Mouse (Mus musculus): ENCODE results near the gene Banp. TPM values are rescaled to one million over a fixed set of nuclear protein-coding genes. Genes with fewer than 3 reads are reported as not detected.

Banp gene
- polyA plus RNA-seq, 1 experiment from 2014 or later: 60.9 TPM

DNA sequence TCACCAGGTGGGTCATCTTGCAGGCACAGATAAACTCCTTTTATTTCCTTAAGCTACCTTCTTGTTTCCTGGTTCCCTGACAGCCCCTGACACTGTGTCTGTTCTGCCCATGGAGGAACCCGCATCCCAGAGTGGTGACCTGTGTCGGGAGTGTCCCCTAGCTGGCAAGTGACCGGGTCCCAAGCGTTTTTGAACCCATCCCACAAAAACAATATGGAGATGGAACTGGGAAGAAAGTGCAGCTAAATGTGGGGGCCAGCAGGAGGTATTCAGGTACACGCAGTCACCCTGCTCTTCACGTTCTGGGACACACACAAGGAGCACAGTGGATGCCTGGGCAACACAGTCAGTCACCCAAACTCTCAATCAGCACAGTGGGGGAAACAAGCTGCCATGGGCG is 3.2 kb upstream of the Banp start:
- no peak for ATAC-seq
- Histone ChIP-seq H3K4me3 (no peak overlapping the region), H3K36me3 (ENCODE audit: poor library complexity, severe bottlenecking) (no peaks in the 10 kb centered on the region), H3K9me3 (replicated peaks) (no peaks in the 10 kb centered on the region), H3K4me1 (peaks cover 33% of the 10 kb centered on the region), H3K27me3 (no peaks in the 10 kb centered on the region), H3K4me2 (no peak overlapping the region), H3K27ac (no peak overlapping the region), H3K9ac (no peak overlapping the region)
- WGBS: 86% methylated on average over 7 of the region's 7 CpGs

DNA sequence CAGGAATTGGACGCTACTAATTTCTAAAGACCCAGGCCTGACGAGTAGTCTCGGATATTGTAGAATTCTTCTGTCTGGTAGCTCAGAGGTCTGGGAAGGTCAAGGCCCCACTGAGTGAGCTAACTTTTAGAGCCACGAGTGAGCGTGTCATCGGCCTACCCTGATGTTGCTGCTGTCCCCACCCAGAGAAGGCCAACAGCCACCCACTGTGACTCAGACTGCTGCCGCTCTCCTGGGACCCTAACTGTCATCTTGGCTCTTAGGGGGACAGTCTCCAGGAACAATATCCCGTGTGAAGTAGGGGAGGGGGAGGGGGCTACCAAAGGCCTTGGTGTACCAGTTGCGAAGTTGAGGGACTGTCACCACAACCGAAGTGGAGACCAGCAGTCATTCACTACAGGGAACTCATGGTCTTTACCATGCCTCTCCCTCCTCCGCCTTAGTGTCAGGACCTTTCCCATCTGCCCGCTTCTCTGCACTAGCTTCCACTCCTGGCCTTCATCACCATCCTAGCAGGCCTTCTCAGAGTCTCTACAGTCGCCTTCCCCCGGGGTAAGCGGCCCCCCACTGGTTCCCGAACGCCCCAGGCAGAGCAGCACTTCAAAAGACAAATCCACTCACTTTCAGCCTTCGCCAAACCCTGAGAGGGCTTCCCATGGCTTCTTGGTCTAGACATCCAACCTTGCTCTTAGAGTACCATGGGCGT is 2.4 kb upstream of the Banp start:
- no peaks in the 10 kb centered on the region for H3K9me3 ChIP-seq (replicated peaks)
- ATAC-seq: no peak
- H3K4me2 ChIP-seq: peak overlapping the region; percentile 66
- H3K9ac ChIP-seq: peak overlapping the region; percentile 63
- peaks cover 41% of the 10 kb centered on the region for H3K4me1 ChIP-seq
- H3K27me3 ChIP-seq: no peaks in the 10 kb centered on the region
- H3K36me3 ChIP-seq (ENCODE audit: poor library complexity, severe bottlenecking): no peaks in the 10 kb centered on the region
- peak overlapping the region; percentile 36 for H3K4me3 ChIP-seq
- H3K27ac ChIP-seq: peak overlapping the region; percentile 84
- 26% methylated on average over 19 of the region's 19 CpGs for WGBS

DNA sequence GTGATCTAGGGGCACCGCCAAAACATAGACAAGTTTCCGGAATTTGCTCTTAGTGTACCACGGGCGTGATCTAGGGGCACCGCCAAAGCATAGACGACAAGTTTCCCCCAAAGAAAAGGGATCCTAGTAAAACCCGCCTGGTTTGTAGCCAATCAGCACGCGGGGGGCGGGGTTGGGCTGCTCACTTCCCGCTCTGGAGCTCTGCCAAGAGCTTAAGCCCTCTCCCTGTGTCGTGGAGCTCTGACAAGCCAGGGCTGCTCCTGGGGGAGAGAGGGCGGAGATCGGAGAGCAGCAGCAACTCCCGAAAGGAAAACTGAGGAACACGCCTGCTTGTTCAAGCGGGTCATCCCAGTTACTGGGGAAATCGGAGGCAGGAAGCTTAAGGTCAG is 1.8 kb upstream of the Banp start:
- no peaks in the 10 kb centered on the region for H3K27me3 ChIP-seq
- WGBS: under 1% methylated on average over 18 of the region's 18 CpGs
- peak overlapping the region; percentile 63 for H3K9ac ChIP-seq
- ATAC-seq: peak; percentile 31
- peaks cover 47% of the 10 kb centered on the region for H3K4me1 ChIP-seq
- H3K36me3 ChIP-seq (ENCODE audit: poor library complexity, severe bottlenecking): no peaks in the 10 kb centered on the region
- peak overlapping the region; percentile 36 for H3K4me3 ChIP-seq
- peak overlapping the region; percentile 84 for H3K27ac ChIP-seq
- H3K4me2 ChIP-seq: peak overlapping the region; percentile 66
- no peaks in the 10 kb centered on the region for H3K9me3 ChIP-seq (replicated peaks)

DNA sequence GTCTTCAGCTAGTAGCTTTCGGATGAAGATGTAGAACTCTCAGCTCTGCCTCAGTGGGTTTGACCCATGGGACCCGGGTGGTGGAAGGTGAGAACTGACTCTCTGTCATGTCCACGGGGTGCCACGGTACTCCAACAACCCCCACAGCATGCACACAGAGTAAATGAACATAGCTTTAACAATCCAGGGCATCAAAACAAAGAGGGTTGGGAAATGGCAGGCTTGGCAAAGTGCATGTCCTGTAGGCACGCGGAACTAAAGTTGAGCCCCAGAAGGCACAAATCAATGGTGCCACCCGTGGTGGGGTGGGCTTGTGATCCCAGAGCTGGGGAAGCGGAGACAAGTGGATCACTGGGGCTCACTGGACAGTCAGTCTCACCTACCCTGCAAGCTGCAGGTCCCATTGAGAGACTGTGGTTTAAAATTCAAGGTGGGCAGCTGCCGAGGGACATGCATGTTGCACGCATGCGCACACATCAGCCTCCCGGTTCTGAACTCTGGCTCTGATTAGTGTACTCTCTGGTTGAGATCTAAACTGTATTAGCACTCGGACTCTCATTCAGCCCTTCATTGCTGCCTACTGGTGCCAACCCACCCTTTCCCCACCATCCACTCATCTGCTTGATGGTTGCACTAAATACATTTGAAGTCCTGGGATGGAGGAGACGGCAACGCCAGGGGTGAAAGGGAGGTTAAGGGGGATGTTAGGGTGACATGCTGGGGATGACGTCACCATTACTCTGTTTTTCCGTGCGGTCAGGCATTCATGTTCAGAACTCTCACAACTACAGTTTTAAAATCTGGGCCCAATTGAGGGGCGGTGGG is 1.0 kb upstream of the Banp start:
- WGBS: 59% methylated on average over 19 of the region's 19 CpGs
- Histone ChIP-seq H3K4me1 (peaks cover 50% of the 10 kb centered on the region), H3K36me3 (ENCODE audit: poor library complexity, severe bottlenecking) (peaks cover 3% of the 10 kb centered on the region; the same call in 1 of the 2 replicates)

DNA sequence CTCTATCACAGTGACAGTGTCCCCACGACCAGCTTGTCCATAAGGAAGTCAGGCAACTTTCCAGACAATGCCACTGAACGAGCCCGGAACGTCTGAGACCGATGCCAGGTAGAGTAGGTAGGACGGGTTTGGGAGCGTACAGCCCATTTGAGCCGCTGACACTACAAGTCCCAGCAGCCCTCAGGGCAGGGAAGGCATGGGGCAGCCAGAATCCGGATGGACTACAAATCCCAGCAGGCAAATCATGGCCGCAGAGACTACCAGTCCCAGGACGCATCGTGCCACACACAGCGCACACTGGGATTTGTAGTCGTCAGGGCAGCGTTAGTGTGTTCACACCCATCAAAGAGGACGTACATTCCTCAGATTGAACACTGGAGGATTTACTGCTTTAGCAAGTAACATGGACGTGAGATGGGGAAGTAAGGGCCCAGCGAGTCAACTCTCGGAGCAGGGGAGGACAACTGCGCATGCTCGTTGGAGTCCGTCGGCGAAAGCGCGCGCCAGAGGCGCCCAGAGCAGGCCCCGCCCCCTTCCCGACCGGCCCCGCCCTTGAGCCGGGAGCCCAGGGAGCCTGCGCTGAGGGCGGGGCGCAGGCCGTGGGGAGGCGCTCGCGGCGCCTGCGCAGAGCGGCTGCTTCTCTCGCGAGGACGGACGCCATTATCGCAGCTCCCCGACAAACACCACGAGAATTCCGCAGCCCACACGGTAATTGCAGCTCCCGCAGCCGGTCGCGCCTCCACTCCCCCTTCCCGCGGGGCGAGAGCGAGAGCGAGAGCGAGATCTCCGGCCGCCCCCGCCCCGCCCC is 595 bp downstream of the Banp start:
- under 1% methylated on average over 66 of the region's 66 CpGs for WGBS
- ATAC-seq: peak; percentile 96
- H3K4me1 ChIP-seq: peaks cover 54% of the 10 kb centered on the region

More for the DNA sequence above, 1.0 kb upstream of the Banp start:
- Histone ChIP-seq H3K4me3 (peak overlapping the region; percentile 36), H3K27ac (peak overlapping the region; percentile 84), H3K9me3 (replicated peaks) (no peaks in the 10 kb centered on the region), H3K4me2 (peak overlapping the region; percentile 66), H3K27me3 (no peaks in the 10 kb centered on the region), H3K9ac (peak overlapping the region; percentile 63)
- no peak for ATAC-seq

DNA sequence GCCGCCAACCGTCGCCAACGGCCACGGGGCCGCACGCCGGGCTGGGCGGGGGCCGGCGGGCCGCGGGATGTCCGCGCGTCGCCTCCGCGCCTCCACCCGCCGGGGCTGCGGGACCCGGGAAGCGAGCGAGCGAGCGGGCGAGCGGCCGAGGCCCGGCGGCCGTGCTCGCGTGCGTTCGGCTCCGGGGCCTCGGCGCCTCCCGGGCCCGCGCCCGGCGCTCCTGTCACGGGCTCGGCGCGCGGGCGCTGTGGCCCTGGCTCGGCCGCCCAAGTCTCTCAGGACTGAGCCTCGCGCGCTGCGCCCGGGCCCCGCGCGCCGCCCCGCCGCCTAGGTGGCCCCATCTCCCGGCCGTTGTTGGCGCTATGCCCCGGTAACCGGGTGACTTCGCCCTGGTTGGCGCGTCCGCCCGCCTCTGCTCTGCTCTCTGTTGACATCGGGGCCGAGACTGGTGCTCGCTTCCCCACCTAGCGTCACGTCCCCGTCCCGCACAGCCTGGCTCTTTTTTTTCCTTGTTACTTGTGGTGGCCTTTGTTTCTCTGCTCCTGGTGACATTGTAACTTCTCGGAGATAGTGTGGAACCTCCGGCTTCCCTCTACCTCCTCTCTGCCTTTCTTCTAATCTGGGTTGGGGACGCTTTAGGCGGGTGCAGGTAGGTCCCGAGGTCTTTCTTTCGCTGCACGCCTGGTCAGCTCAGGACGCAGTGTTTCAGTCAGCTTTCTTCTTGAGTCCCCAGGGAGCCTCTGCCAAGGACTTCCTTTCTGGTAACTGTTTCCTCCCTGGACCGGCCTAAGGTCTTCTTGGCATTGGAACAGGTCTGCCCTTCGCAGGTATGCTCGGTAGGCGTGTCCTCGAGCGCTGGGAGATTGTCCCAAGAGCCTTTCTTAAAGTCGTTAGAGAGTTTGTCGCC is 1.5 kb downstream of the Banp start:
- Histone ChIP-seq H3K4me2 (peak overlapping the region; percentile 96), H3K27ac (peak overlapping the region; percentile 95), H3K27me3 (no peaks in the 10 kb centered on the region), H3K36me3 (ENCODE audit: poor library complexity, severe bottlenecking) (peaks cover 26% of the 10 kb centered on the region), H3K9ac (peak overlapping the region; percentile 98), H3K4me3 (peak overlapping the region; percentile 78), H3K4me1 (peaks cover 54% of the 10 kb centered on the region), H3K9me3 (replicated peaks) (no peaks in the 10 kb centered on the region)
- ATAC-seq: peak; percentile 4; the same call in 1 of the 2 replicates
- WGBS: 1% methylated on average over 83 of the region's 97 CpGs

More for the DNA sequence above, 595 bp downstream of the Banp start:
- Histone ChIP-seq H3K9ac (peak overlapping the region; percentile 98), H3K9me3 (replicated peaks) (no peaks in the 10 kb centered on the region), H3K27ac (peak overlapping the region; percentile 95), H3K4me3 (peak overlapping the region; percentile 78), H3K36me3 (ENCODE audit: poor library complexity, severe bottlenecking) (peaks cover 19% of the 10 kb centered on the region), H3K4me2 (peak overlapping the region; percentile 96), H3K27me3 (no peaks in the 10 kb centered on the region)

DNA sequence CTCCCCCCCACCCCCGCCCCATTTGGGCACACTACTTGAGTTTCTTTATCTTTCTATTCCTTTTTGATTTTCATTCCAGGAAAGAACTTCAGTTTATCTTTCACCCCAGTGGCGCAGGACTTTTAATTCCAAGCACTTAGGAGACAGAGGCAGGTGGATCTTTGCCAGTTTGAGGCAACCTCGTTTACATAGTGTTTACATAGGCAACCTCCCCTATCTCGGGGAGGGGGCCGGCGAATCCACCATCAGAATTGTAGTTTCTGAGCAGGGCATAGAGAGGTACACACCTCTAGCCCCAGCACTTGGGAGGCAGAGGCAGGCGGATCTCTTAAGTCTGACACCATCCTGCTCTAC is 2.1 kb downstream of the Banp start:
- H3K9me3 ChIP-seq (replicated peaks): no peaks in the 10 kb centered on the region
- ATAC-seq: no peak
- peak overlapping the region; percentile 98 for H3K9ac ChIP-seq
- H3K36me3 ChIP-seq (ENCODE audit: poor library complexity, severe bottlenecking): peaks cover 27% of the 10 kb centered on the region
- H3K4me1 ChIP-seq: peaks cover 51% of the 10 kb centered on the region
- WGBS: 32% methylated on average over 7 of the region's 7 CpGs
- H3K27ac ChIP-seq: no peak overlapping the region; the same call in 1 of the 2 replicates
- H3K4me3 ChIP-seq: peak overlapping the region; percentile 78
- peak overlapping the region; percentile 96 for H3K4me2 ChIP-seq
- no peaks in the 10 kb centered on the region for H3K27me3 ChIP-seq

DNA sequence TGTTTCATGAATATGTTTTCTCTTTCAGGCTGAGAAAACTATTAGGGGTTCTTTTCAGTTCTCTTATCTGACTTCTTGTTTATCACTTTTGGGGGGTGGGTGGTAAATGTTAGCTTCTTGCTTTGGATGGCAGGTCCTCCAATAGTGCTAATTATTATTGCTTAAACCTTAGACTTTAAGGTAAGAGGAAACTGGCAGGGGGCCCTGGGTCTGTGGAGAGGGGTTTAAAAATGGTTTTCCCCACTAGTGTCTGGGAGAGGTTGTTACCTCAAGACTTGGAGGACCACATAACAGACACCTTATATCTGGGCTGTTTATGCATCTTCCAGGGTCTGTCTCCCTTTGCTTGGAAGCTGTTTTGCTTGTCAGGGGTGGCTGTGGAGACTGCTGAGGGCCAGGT is 2.6 kb downstream of the Banp start:
- H3K4me3 ChIP-seq: peak overlapping the region; percentile 78
- no peak overlapping the region for H3K27ac ChIP-seq

DNA sequence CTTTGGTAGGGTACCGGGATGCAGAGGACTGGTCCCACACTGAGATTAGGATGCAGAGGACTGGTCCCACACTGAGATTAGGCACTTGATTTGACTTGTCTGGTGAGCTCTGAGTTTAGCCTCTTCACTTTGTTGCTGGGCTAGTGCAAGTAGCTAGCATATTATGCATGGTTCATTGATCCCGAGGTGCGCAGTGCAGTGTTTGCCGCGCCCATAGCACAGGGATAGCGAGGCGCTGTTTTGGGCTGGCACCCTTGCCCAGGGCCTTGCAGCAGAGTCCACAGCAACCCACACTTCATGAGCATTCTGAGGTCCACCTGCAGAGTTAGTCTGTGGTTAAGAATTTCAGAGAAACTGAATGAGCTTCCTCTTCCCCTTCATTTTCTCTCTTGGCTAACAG is 3.2 kb downstream of the Banp start:
- no peak for ATAC-seq
- H3K9ac ChIP-seq: no peak overlapping the region; the same call in 1 of the 2 replicates
- 89% methylated on average over 7 of the region's 7 CpGs for WGBS

More for the DNA sequence above, 2.6 kb downstream of the Banp start:
- H3K9ac ChIP-seq: peak overlapping the region; percentile 41
- no peaks in the 10 kb centered on the region for H3K9me3 ChIP-seq (replicated peaks)
- H3K36me3 ChIP-seq (ENCODE audit: poor library complexity, severe bottlenecking): peaks cover 27% of the 10 kb centered on the region
- H3K4me2 ChIP-seq: peak overlapping the region; percentile 96
- peaks cover 47% of the 10 kb centered on the region for H3K4me1 ChIP-seq
- ATAC-seq: no peak
- no peaks in the 10 kb centered on the region for H3K27me3 ChIP-seq

DNA sequence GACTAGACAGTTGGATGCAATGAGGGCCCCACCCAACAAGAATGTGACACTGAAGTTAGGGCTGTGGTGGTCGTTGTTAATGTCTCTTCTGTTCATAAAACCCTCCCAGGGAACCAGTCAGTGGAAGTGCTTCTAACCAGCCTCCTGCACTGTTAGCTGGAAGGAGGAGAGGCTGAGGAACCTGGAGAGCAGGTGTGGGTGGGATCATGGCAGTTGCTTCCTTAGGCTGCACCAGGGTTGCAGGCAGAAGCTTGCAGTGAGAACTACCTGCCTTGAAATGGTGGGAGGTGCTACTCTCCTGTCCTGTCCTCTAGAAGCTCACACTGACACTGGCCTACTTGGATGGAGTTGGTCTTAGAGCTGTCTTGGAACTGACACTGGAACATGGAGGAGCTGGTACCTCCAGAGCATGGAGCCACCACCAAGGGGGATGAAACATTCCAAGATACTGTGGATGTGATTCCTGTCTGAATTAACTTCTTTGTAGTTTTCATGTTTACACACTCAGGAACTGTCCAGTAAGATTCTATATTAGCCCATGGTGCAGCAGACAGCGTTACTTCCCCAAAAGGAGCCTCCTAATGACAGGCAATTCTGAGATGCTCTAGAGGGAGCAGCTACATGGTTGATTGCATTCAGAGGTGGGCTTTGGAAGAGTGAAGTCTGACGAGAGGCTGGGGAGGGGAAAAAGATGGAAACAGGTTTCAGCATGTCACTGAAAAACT is 4.4 kb downstream of the Banp start:
- no peak overlapping the region for H3K9ac ChIP-seq
- no peak overlapping the region for H3K4me2 ChIP-seq
- peaks cover 27% of the 10 kb centered on the region for H3K36me3 ChIP-seq (ENCODE audit: poor library complexity, severe bottlenecking)
- no peak for ATAC-seq
- H3K27me3 ChIP-seq: no peaks in the 10 kb centered on the region
- H3K27ac ChIP-seq: no peak overlapping the region
- 83% methylated on average over 3 of the region's 3 CpGs for WGBS
- H3K9me3 ChIP-seq (replicated peaks): no peaks in the 10 kb centered on the region
- peaks cover 31% of the 10 kb centered on the region for H3K4me1 ChIP-seq
- H3K4me3 ChIP-seq: no peak overlapping the region

More for the DNA sequence above, 3.2 kb downstream of the Banp start:
- Histone ChIP-seq H3K27me3 (no peaks in the 10 kb centered on the region), H3K27ac (no peak overlapping the region), H3K4me1 (peaks cover 41% of the 10 kb centered on the region), H3K9me3 (replicated peaks) (no peaks in the 10 kb centered on the region), H3K36me3 (ENCODE audit: poor library complexity, severe bottlenecking) (peaks cover 27% of the 10 kb centered on the region), H3K4me2 (peak overlapping the region; percentile 96), H3K4me3 (no peak overlapping the region)

Measured in forebrain, embryonic 13.5 days (tissue).